Mouse (Mus musculus) small intestine, adult 2 months (tissue): ENCODE data around the gene Mettl27.

ENCODE experiments used
- CTCF ChIP-seq: fragments of 200-500 bp; IDR thresholded peaks from 2 replicates; pipeline ENCODE4 v1.5.1; 2012; ENCODE audit warnings: low read depth, mild to moderate bottlenecking, control low read depth, inconsistent platforms, low read length, moderate library complexity, mixed read lengths; ENCODE audit not compliant: insufficient replicate concordance, insufficient read length; ENCODE audit errors: extremely low read depth
- POLR2A ChIP-seq: fragments of 200-500 bp; IDR thresholded peaks from 2 replicates; pipeline ENCODE4 v1.6.1; 2012; ENCODE audit warnings: low read depth, mild to moderate bottlenecking, control low read depth, inconsistent platforms, low read length, moderate library complexity

DNA sequence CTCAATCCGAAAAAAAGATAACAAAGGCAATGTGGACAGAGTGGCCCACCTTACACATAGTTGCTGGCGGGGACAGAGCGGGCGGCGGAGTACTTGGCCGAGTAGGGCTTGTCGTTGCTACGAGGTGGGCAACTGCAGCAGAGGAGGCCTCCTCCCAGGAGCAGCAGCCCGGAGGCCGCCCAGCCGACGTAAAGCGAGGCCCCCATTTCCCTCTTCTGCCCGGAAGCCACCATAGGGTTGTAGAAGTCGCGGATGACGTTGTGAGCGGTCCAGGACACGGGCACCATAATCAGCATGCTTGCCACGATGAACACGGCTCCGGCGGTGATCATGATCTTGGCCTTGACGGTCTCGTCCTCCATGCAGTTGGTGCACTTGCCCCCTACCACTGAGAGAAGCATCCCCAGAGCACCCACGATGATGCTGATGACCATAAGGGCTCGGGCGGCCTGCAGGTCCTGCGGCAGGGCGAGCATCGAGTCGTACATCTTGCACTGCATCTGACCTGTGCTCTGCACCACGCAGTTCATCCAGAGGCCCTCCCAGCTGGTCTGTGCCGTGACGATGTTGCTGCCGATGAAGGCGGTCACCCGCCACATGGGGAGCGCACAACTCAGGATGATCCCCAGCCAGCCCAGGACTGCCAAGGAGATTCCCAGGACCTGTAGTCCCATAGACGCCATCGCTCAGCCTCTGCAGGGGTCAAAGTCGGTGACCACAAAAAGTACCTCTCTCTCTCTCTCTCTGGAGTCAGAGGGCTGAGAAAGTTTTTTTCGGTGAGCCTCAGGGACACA, 14.1 kb downstream of the Mettl27 start:
- TF ChIP-seq POLR2A (no peak), CTCF (no peak)
